Mouse (Mus musculus): ENCODE measurements at regions not wholly inside any gene's neighbourhood (a gene's known extent, or its start where the extent isn't known, plus 50 kb on each side); places are given as distances from the start of the nearest gene placed in this dataset.

DNA sequence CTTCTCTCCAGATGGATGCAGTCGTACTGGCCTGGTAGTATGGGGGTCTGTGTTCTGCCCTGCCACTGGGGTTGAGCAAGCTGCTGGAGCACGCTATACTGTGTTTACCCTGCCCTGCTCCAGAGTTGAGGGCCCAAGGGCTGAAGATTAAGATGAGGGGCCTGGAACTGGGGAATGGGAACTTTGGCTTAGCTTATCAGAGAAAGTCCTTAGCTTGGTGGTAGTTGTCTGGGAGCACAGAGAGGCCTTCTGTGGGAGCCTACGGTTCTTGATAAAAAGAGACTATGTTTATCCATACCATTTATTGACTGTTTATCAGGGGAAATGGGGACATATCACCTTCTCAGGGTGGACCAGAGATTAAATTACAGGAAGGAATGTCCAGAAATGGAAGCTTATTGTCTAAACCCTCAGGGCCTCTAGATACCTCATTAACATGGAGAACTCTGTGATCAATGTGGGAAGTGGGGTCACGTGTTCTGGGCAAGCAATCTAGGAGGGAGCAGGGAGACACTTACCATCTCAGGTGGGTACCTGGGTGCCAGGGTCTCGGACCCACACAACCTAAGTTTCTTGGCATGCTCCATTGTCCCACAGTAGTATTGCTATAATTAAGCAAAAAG, 58.7 kb downstream of the Mycn start:
- in situ Hi-C loops (cut with MboI; ENCODE audit: low sequenced_read_pairs), result no loop called here

DNA sequence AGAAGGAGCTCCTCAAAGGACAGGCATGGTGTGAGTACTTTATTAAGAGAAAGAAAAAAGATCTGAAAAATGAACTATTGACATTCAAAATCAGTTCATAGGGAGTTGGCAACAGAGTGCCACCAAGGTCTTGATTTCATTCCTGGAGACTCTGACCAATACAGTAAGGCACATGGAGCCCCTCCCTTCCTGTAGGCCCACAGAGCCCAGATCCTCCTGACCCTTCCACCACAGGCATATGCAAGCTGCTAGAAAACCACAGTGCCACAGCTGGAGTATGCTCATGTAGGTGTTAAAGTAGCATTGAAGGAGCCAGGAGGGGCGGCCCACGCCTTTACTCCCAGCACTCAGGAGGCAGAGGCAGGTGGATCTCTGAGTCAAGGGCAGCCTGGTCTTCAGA, 63.7 kb downstream of the Mycn start:
- in situ Hi-C loops (cut with MboI; ENCODE audit: low sequenced_read_pairs), result no loop called here

DNA sequence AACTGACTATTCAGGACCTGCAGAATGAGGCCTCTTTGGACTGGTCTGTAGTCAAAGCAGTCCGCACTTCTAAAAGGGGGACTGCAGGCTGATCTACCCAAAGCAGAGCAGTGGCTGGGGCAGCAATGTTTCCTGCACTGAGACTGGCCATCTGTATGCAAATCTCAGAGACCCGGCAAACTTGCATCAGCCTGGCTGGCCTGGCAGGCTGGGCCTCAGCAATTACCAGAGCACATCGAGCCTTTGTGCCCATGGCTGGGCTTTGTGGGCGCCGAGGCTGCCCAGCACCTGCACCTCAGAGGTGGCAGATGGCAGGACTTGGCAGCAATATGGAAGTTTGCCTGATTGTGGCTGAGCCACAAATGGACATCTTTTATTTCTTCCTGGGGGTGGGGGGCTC, 64.2 kb downstream of the Mycn start:
- in situ Hi-C loops (cut with MboI; ENCODE audit: low sequenced_read_pairs), result no loop called here

DNA sequence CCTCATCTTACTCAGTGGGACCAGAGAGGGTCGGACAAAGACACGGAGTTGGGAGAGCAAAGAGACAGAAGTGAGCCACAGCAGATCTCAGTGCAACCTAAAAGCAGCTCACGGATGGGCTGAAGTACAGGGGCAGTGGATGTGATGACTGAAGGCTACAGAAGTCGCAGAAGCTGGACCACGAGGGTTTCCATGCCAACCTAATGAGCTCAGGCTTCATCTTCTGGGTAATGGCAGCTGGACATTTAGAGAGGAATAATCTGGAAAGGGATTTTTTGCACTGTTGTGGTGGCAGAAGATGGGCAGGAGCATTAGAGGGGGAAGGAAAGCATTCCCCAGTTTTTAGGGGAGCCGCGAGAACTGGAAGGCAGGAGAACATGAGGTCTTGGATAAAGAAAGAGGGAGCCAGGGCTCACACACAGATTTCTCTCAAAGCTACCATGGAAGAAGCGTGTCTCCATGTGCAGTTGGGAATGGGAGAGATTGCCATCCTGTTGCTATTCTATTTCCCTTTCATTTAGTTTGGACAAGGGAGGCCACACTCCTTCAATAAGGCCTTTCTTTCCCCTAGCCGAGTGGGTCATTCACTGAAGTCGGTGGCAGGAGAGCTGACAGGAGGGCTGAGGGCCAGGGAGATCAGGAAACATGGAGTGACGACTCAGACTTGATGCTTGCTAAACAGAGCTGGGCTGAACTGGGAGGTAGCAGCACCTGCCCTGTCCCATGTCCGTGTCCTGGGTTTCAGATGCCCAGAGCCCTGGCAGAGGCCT, 65.6 kb downstream of the Mycn start:
- in situ Hi-C loops (cut with MboI; ENCODE audit: low sequenced_read_pairs), result no loop called here

DNA sequence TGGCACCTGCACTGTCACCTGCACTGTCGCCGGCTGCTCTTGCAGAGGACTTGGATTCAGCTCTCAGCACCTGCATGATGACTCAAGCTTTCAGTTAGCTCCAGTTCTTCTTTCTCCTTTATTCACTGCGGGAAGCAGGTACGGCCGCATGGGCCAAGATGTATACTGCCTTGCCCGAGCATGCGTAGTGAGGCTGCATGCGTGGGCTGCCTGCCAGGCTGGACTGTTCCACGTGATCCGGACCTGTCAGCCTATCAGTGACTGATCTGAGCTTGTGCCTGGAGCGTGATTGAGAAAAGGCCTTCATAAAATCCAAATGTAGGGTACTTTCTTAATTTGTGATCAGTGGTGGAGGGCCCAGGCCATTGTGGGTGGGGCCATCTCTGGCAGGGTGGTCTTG, 68.2 kb downstream of the Mycn start:
- in situ Hi-C loops (cut with MboI; ENCODE audit: low sequenced_read_pairs), result no loop called here

DNA sequence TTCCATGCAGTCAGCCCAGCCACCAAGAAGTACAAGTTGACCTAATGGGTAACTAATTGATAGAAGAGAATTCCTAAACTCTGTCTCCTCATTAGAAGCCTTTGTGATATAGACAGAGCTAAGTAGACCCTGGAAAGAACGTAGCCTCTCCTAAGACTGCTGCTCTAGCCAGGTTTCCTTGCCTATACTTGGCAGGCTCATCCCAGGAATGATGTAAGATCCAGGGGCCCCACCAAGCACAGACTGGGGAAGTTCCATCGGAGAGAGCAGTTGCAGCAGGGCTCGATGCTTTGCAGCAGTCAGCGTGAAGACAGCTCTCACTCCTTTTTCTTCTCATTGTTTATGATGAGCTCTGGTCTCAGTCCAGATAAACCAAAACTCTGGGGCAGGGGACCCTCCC, 68.7 kb downstream of the Mycn start:
- in situ Hi-C loops (cut with MboI; ENCODE audit: low sequenced_read_pairs), result no loop called here

DNA sequence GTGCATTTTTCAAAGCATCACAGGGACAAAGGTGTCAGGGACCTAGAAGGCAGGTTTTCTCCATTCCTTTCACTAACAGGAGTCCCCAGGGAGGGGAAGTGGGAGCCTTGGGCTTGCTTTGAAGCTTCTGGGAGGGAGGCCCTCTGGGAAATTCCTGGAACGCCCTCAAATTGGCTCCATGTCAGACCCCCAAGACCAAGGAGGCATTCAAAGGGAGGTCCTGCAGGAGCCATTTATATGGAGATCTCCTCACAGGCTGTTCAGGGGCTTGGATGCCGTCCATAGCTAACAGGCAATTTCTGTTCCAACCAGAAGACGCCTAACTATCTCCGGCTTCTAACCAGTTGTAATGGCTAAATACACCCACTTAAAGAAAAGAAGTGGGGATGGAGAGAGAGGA, 70.4 kb downstream of the Mycn start:
- in situ Hi-C loops (cut with MboI; ENCODE audit: low sequenced_read_pairs), result no loop called here

DNA sequence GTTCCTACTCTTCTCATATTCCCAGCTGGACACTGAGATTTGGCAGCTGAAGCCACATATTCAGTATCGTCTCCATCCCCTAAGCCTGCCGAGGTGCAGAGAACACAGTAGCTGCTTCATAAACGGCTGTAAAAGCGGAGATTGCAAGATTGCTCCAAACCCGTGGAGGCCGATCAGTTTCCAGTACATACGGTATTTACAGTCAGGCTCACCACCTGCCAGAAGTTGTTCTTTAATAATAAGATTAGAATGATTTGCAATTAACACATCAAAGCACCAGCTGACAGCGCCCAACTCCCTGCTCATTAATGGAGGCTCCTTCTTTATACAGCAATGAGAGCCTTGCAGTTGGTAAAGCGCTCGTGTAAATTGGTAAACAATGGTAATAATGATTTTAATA, 75.1 kb downstream of the Mycn start:
- in situ Hi-C loops (cut with MboI; ENCODE audit: low sequenced_read_pairs), result no loop called here

DNA sequence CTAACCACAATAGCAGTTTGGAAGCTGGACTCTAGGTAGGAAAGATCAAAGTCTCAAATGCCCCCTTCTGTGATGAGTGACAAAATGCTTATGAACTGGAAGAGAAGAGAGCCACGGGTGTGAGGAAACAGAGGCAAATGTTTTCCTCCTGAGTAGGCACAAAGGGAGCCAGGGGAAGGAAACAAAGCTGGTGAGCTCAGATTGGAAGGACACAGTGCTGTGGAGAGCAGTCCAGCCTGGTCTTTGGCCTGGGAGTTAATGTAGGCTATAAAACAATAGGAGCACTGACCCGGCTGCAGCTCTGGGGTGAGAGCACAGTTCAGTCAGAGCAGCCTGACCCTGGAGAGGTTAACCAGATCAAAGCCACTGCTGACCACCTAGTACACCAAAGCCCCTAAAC, 91.0 kb downstream of the Mycn start:
- in situ Hi-C loops (cut with MboI; ENCODE audit: low sequenced_read_pairs), result no loop called here

DNA sequence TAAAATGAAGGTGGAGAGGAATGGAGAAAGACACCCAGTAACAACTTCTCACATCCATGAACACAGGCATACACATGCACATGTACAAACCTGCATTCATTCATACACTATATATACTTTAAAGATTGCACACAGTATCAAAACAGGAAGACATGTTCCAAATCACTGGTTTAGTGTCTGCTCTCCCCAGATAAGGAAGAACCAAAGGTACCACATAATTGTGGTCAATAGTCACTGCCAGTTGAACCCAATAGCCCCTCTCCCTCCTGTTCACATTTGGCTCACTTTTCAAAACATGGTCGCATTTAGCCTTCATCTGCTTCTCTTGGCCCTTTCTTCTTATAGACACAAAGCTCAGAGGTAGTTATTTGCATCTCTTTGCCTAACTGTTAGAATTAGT, 95.0 kb downstream of the Mycn start:
- in situ Hi-C loops (cut with MboI; ENCODE audit: low sequenced_read_pairs), result no loop called here

DNA sequence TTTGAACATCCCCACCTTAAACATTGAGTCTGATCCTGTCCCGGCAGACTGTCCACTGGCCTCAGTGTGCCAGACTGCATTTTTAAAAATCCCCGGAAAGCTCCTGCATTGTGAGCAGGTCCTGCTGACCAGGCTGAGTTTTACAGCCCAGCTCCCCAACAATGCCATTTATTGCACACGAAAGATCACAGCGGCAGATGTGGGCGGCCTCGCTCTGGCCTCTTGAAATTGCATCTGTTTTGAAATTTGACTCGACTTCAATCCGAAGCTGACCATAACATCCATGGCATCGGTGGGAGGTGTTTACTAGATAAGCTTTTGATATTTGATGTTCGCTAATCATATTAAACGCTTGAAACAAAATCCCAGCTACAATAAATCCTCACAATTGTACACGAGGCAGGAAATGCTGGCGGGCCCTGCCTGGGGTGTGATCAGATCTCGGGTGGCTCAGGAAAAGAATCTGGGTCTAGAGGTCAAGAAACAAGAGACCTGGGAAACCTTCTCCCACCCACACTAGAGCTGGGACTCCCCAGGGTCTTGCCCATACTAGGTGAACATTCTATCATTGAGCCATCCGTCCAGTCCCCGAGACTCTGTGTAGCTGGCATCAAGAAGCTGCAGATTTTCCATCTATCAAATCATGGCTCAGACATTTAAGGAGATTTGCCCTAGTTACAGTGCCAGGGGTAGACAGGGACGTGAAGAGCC, 99.3 kb downstream of the Mycn start:
- in situ Hi-C loops (cut with MboI; ENCODE audit: low sequenced_read_pairs), result no loop called here

DNA sequence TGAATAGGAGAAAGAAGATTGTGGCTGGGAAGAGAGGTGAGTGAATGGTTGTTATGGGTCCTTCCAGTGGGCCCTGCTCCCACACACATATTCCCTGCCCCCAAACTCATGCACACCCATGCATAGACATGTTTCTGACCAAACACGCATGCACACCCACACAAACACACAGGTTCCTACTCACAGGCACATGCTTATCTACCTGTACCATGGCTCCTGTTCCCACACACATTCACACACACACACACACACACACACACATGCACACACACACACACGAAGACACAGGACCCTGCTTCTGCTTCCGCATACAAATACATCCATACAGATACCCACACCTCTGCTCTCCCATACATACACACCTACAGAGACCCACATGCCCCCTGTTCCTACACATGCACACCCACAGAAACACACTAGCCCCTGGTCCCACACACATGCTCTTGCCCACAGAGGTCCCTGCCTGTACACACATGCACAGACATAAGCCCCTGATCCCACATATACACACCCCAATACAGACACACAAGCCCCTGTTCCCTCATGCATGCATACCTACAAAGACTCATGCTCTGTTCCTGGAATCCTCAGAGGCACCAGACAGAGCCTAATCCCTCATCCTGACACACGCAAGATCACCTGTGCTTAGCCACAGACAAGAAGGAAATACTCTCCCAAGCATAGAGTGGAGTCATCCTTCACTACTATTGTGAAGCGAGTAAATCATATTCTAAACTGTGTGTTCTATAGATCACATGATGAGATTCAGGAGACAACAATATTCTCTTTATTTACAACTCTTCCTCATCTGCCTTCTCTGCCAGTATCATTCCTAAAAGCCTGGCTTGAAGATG, 100.1 kb downstream of the Mycn start:
- in situ Hi-C loops (cut with MboI; ENCODE audit: low sequenced_read_pairs), result no loop called here

DNA sequence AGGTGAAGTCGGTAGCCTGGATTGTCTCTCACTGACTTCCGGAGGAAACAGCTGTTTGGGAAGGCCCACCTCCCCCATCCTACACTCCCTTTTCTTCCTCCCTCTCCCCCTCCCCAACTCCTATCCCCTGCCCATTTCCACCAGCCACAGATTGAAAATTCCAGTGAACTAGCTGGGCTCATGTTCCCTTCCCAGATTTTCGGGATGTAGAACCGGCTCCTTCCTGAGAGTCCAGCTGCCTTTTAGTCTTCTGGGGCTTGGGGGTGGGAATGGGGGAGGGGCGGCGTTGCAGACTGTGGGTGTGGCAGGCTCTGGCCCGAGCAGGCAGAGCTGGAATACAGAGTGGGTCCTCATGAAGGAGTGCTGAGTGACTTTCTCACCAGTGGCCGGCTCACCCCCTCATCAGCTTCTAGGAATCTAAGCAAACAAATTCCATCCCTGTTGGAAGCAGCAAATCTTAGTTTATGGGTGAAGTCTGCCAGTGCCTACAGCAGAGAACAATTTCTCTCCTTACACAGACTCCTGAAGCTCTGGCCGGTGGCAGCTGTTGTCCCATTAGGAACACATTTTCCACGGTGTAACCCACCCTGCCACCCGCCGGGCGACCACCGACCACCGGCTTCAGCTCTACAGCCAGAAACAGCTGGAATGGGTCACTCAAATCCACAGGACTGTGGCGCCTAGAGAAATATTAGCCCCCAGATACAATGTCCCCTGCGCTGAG, 100.9 kb downstream of the Mycn start:
- in situ Hi-C loops (cut with MboI; ENCODE audit: low sequenced_read_pairs), result no loop called here

DNA sequence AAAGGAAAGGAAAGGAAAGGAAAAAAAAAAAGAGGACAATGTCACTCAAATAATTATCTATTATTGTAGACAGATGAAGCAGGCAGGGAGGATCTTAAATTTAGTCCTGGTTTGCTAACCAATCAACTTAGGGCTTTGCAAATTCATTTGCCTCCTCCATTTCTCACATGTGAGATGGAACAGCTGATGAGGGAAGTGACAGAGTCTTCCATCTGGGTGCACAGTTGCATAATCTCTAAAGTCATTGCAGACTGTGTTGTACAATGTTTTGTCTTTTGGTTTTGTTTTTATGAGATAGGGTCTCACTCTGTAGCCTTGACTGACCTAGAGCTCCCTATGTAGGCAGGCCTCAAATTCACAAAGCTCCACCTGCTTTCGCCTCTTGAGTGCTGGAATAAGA, 103.9 kb downstream of the Mycn start:
- in situ Hi-C loops (cut with MboI; ENCODE audit: low sequenced_read_pairs), result no loop called here

DNA sequence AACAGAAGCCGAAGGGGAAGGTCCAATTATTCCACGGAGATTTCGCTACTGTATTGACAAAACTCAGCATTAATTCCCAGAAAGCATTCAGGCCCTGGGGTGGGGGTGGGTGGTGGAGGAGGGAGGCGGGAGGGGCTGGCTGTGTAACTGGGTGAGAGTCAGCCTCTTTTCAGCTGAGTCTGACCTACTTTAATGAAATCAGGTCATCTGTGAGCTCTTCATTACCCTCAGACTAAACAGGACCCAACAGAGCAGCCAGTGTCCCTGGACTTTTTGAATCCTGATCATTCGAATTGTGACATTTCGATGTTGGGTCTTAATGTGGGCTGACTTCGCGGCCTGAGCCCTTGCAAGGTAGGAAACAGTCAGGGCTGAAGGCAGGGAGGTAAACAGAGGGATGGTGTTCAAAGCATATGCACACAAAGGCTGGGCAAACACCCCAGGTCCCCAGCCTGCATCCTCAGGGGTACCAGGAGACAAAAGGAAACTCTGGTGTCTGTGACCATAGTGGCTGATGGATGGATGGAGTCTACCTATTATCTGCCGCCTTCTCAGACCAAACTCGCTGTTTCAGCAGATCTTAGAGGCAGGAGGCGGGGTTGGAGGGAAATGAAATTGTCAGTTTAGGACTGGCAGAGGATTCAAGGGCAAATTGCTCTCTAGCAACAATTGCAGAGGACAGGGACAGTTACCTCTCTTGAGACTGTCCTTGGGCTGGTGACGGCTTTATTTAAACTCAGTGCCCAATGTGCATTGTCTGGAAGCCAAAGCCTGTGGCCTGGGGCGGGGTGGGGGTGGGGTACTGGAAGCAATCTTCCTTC, 113.7 kb downstream of the Mycn start:
- in situ Hi-C loops (cut with MboI; ENCODE audit: low sequenced_read_pairs), result no loop called here

DNA sequence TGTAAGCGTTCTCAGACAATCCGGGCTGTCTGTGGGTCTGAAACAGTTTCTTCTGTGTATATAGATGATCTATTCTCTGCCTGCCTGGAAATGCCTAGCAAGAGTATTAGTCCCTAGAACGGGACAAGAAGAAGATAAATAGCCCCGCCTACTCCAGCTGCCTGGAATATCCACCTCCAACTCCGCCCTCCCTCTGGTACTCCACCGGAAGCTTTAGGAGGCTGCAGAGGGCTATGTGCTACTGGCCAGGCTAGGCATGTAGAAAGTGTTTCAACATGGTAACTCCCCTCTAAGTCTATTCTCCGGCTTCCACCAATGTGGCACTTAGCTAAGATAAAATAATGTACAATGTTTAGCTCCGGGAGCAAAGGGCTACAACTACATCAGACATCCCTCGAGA, 114.3 kb downstream of the Mycn start:
- in situ Hi-C loops (cut with MboI; ENCODE audit: low sequenced_read_pairs), result no loop called here

DNA sequence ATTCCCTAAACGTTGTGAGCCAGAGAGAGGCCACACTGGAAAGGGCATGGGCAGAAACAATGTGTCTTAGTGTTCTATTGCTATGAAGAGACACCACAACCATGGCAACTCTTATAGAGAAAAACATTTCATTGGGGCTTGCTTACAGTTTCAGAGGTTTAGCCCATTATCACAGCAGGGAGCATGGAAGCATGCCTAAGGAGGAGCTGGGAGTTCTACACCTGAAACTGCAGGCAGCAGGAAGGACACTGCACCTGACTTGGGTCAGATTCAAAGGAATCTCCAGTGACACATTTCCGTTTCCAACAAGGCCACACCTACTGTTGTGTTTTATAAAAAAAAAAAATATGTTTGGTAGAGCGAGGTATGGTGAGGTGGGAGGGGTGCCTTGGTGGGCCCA, 115.3 kb downstream of the Mycn start:
- in situ Hi-C loops (cut with MboI; ENCODE audit: low sequenced_read_pairs), result no loop called here

DNA sequence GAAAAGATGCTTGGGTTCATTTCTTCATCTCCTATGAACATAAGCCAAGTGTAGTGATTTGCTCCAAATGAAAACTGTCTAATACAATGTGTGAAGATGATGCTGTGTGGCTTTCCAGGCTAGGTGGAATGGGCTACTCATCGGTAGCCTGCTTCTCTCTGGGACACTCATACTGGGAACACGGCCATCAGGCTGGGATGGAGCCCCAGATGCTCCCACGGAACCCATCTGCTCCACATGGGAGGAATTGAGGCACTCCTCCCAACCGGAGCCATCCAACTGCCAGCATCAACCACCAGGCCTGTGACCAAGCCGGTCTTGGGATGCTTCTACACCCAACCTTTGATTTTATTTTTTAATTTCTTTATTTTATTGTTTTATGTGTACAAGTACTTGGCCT, 115.9 kb downstream of the Mycn start:
- in situ Hi-C loops (cut with MboI; ENCODE audit: low sequenced_read_pairs), result no loop called here

DNA sequence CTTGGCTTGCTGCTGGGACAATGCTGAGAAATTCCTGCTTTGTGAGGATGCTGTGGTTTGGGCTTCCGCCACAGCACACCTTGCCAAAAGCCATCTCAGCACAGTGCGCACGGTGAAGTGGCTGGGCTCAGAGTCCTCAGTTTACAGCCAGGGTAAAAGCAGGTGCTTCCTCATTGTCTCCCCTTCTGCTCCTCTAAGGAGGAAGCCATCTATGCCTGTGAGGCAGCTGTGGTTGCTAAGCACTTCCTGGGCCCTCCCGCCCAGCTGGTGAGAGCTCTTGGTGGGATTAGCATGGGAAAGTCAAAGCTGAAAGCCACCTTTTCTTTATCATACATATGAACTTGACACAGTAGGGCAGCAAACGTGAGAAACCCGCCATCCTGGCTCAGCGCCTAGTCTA, 120.2 kb downstream of the Mycn start:
- in situ Hi-C loops (cut with MboI; ENCODE audit: low sequenced_read_pairs), result no loop called here
